Mouse (Mus musculus) stomach, postnatal 0 days (tissue): ENCODE measurements around the gene Eps8l2.

Experiments
- CTCF ChIP-seq: IDR thresholded peaks from 2 replicates; pipeline ENCODE4 v1.5.1; 2016; ENCODE audit warnings: antibody characterized with exemption, low read depth, mild to moderate bottlenecking, moderate library complexity
- EP300 ChIP-seq: optimal IDR thresholded peaks from 2 replicates; pipeline ENCODE3; 2016; ENCODE audit warnings: antibody characterized with exemption

DNA sequence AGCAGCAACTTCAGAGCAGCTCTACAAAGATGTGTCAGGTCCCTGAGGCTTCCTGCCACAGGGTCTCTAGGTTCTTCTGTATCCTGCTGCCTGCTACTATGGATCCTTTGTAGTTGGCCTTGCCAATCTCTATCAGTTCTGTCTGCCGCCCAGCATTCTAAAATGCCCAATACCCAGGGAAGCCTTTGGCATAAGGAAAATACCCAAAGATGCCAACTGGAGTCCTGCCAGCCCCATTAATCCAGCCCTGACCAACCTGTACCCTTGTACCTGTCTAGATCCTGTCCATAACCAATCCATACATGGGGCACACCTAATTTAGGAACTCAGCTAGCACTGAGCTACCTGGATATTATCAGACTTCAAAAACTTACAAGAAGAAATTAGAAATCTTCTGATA is 14.0 kb upstream of the Eps8l2 start:
- TF ChIP-seq CTCF = no peak
- no peak for TF ChIP-seq EP300
